Mouse (Mus musculus) intestine, postnatal 0 days (tissue): Measurements from ENCODE around the gene Atp9a. TPM values are rescaled to one million over a fixed set of nuclear protein-coding genes. Genes with fewer than 3 reads are reported as not detected.
A peak's percentile ranks its signal among the peaks of the same experiment; 100 is the strongest.

ENCODE experiments used
- ATAC-seq: fragments of 200-750 bp; cut with Nextera tagmentation; 2 replicates; pipeline ENCODE4 v1.8.0; 2017; ENCODE audit warnings: mild to moderate bottlenecking, moderate TSS enrichment, moderate library complexity
- H3K27ac ChIP-seq: fragments of 300-500 bp; sonication (generic); 2 replicates; pipeline ENCODE4 v1.5.1; 2014; ENCODE audit warnings: mild to moderate bottlenecking, low read depth, low read length, moderate library complexity
- H3K27me3 ChIP-seq: fragments of 300-500 bp; sonication (generic); replicated peaks from 2 replicates; pipeline ENCODE4 v1.6.1; 2014; ENCODE audit warnings: low read length, mixed read lengths; ENCODE audit not compliant: control insufficient read depth, insufficient read depth
- H3K36me3 ChIP-seq: fragments of 300-500 bp; sonication (generic); 2 replicates; pipeline ENCODE4 v1.6.1; 2014; ENCODE audit warnings: mild to moderate bottlenecking, moderate library complexity; ENCODE audit not compliant: control insufficient read depth, insufficient read depth
- H3K4me1 ChIP-seq: fragments of 300-500 bp; sonication (generic); replicated peaks from 2 replicates; pipeline ENCODE4 v1.6.1; 2014; ENCODE audit warnings: antibody characterized with exemption, low read length, mixed read lengths; ENCODE audit not compliant: control insufficient read depth, insufficient read depth
- H3K4me2 ChIP-seq: fragments of 300-500 bp; sonication (generic); replicated peaks from 2 replicates; pipeline ENCODE4 v1.6.1; 2014; ENCODE audit warnings: low read depth, mild to moderate bottlenecking, moderate library complexity
- H3K4me3 ChIP-seq: fragments of 300-500 bp; sonication (generic); 2 replicates; pipeline ENCODE4 v1.5.1; 2014; ENCODE audit warnings: low read depth, low read length
- H3K9ac ChIP-seq: fragments of 300-500 bp; sonication (generic); 2 replicates; pipeline ENCODE4 v1.6.1; 2014; ENCODE audit warnings: mild to moderate bottlenecking, low read depth, low read length
- H3K9me3 ChIP-seq: fragments of 300-500 bp; sonication (generic); 2 replicates; pipeline ENCODE4 v1.6.1; 2016; ENCODE audit warnings: mixed run types; ENCODE audit not compliant: control insufficient read depth
- CTCF ChIP-seq: sonication (generic); IDR thresholded peaks from 2 replicates; pipeline ENCODE4 v1.5.1; 2016; ENCODE audit warnings: low read depth, mild to moderate bottlenecking, control low read depth, antibody characterized with exemption, moderate library complexity
- WGBS: fragments of 180-500 bp; shearing (Covaris S2); extraction: QIAGEN DNeasy Blood & Tissue Kit; methylation state at CpG from one replicate; pipeline ENCODE4 v1.1.7; 2014; 5-methylcytosine and 5-hydroxymethylcytosine counted together
- polyA plus RNA-seq: library from polyadenylated mRNA; unstranded; fragments of >200 nt; fragmentation: Nextera tagmentation; extraction: Ambion mirVana; gene quantifications from 2 replicates; pipeline ENCODE4 v1.2.1, GENCODE M21; 2015

Atp9a gene
- polyA plus RNA-seq, 1 experiment from 2014 or later: 36.7 TPM

- 86% methylated on average over 2 of the region's 2 CpGs for WGBS
These were observed 59.5 kb downstream of the Atp9a start for GRCm38 (mm10) chr2:168682721-168683120.

GRCm38 (mm10) chr2:168681531-168681930 lies 60.7 kb downstream of the Atp9a start:
- H3K27me3 ChIP-seq: no peaks in the 10 kb centered on the region
- H3K4me1 ChIP-seq: peaks cover 5% of the 10 kb centered on the region; the same call in 1 of the 2 replicates
- 96% methylated on average over 9 of the region's 9 CpGs for WGBS
- no peak overlapping the region for H3K4me2 ChIP-seq
- no peak for ATAC-seq
- H3K27ac ChIP-seq: no peak overlapping the region
- H3K9ac ChIP-seq: no peak overlapping the region
- TF ChIP-seq CTCF: no peak
- no peak overlapping the region for H3K4me3 ChIP-seq
- H3K36me3 ChIP-seq: peaks cover 10% of the 10 kb centered on the region; the same call in 1 of the 2 replicates
- H3K9me3 ChIP-seq: no peaks in the 10 kb centered on the region

More at GRCm38 (mm10) chr2:168682721-168683120, 59.5 kb downstream of the Atp9a start:
- H3K4me1 ChIP-seq: peaks cover under 1% of the 10 kb centered on the region; the same call in 1 of the 2 replicates
- no peak for TF ChIP-seq CTCF
- no peak overlapping the region for H3K4me2 ChIP-seq
- peaks cover 15% of the 10 kb centered on the region; the same call in 1 of the 2 replicates for H3K36me3 ChIP-seq
- no peak overlapping the region for H3K9ac ChIP-seq
- H3K9me3 ChIP-seq: no peaks in the 10 kb centered on the region
- no peak overlapping the region for H3K27ac ChIP-seq
- no peak for ATAC-seq
- H3K27me3 ChIP-seq: no peaks in the 10 kb centered on the region
- H3K4me3 ChIP-seq: no peak overlapping the region

- no peaks in the 10 kb centered on the region for H3K27me3 ChIP-seq
- H3K4me2 ChIP-seq: no peak overlapping the region
- H3K27ac ChIP-seq: no peak overlapping the region
- peaks cover 5% of the 10 kb centered on the region; the same call in 1 of the 2 replicates for H3K4me1 ChIP-seq
- 65% methylated on average over 19 of the region's 19 CpGs for WGBS
- H3K36me3 ChIP-seq: peaks cover 18% of the 10 kb centered on the region
- no peaks in the 10 kb centered on the region for H3K9me3 ChIP-seq
- no peak overlapping the region for H3K9ac ChIP-seq
- no peak overlapping the region for H3K4me3 ChIP-seq
- TF ChIP-seq CTCF: peak; percentile 26; the same call in 1 of the 2 replicates
- no peak for ATAC-seq
These were observed 62.6 kb downstream of the Atp9a start for GRCm38 (mm10) chr2:168679381-168680199.

GRCm38 (mm10) chr2:168678662-168679294 lies 63.4 kb downstream of the Atp9a start:
- TF ChIP-seq CTCF: no peak
- no peak overlapping the region for H3K9ac ChIP-seq
- 90% methylated on average over 15 of the region's 15 CpGs for WGBS
- ATAC-seq: no peak
- no peak overlapping the region for H3K4me2 ChIP-seq
- peaks cover 24% of the 10 kb centered on the region for H3K36me3 ChIP-seq
- peaks cover 5% of the 10 kb centered on the region; the same call in 1 of the 2 replicates for H3K4me1 ChIP-seq
- H3K27ac ChIP-seq: no peak overlapping the region
- no peaks in the 10 kb centered on the region for H3K9me3 ChIP-seq
- H3K27me3 ChIP-seq: no peaks in the 10 kb centered on the region
- H3K4me3 ChIP-seq: no peak overlapping the region

- Histone ChIP-seq H3K9me3 (no peaks in the 10 kb centered on the region), H3K4me3 (no peak overlapping the region), H3K4me2 (peak overlapping the region; percentile 30; the same call in 1 of the 2 replicates), H3K36me3 (peaks cover 34% of the 10 kb centered on the region), H3K27ac (no peak overlapping the region), H3K4me1 (peaks cover 5% of the 10 kb centered on the region; the same call in 1 of the 2 replicates), H3K9ac (no peak overlapping the region), H3K27me3 (no peaks in the 10 kb centered on the region)
- TF ChIP-seq CTCF: no peak
- peak; percentile 90 for ATAC-seq
- WGBS: 34% methylated on average over 9 of the region's 9 CpGs
These were observed 64.6 kb downstream of the Atp9a start for GRCm38 (mm10) chr2:168677650-168678049.

GRCm38 (mm10) chr2:168671724-168672123 lies 70.5 kb downstream of the Atp9a start:
- Histone ChIP-seq H3K4me2 (no peak overlapping the region), H3K36me3 (peaks cover 37% of the 10 kb centered on the region), H3K27ac (no peak overlapping the region), H3K9me3 (no peaks in the 10 kb centered on the region), H3K4me1 (no peaks in the 10 kb centered on the region), H3K9ac (no peak overlapping the region), H3K4me3 (no peak overlapping the region), H3K27me3 (no peaks in the 10 kb centered on the region)
- TF ChIP-seq CTCF: no peak
- no peak for ATAC-seq
- WGBS: 91% methylated on average over 9 of the region's 9 CpGs
